Mouse (Mus musculus) lung, embryonic 15.5 days (tissue): ENCODE data around the gene Gm45337. TPM values are rescaled to one million over a fixed set of nuclear protein-coding genes. Genes with fewer than 3 reads are reported as not detected.
"Not testable (repeated sequence)": the region's sequence is repeated elsewhere in the genome, so short reads cannot be mapped to it uniquely, and the experiment has no call there.

Source experiments
- ATAC-seq: fragments of 200-750 bp; cut with Nextera tagmentation; 2 replicates; pipeline ENCODE4 v1.8.0; 2017; ENCODE audit warnings: moderate number of reproducible peaks, borderline replicate concordance; ENCODE audit not compliant: low FRiP score, low TSS enrichment; ENCODE audit errors: extremely low read depth
- H3K27ac ChIP-seq: fragments of 300-500 bp; sonication (generic); 2 replicates; pipeline ENCODE4 v1.5.1; 2015; ENCODE audit warnings: moderate library complexity, mild to moderate bottlenecking, inconsistent platforms
- H3K27me3 ChIP-seq: fragments of 300-500 bp; sonication (generic); 2 replicates; pipeline ENCODE4 v1.6.1; 2015; ENCODE audit warnings: inconsistent platforms
- H3K36me3 ChIP-seq: fragments of 300-500 bp; sonication (generic); 2 replicates; pipeline ENCODE4 v1.6.1; 2015; ENCODE audit warnings: inconsistent platforms
- H3K4me1 ChIP-seq: fragments of 300-500 bp; sonication (generic); 2 replicates; pipeline ENCODE4 v1.6.1; 2015; ENCODE audit warnings: inconsistent platforms
- H3K4me2 ChIP-seq: fragments of 300-500 bp; sonication (generic); 2 replicates; pipeline ENCODE4 v1.6.1; 2015; ENCODE audit warnings: inconsistent platforms, mild to moderate bottlenecking, moderate library complexity
- H3K4me3 ChIP-seq: fragments of 300-500 bp; sonication (generic); 2 replicates; pipeline ENCODE4 v1.5.1; 2015; ENCODE audit warnings: mild to moderate bottlenecking, inconsistent platforms
- H3K9ac ChIP-seq: fragments of 300-500 bp; sonication (generic); 2 replicates; pipeline ENCODE4 v1.6.1; 2015; ENCODE audit warnings: inconsistent platforms
- H3K9me3 ChIP-seq: fragments of 300-500 bp; sonication (generic); 2 replicates; pipeline ENCODE4 v1.6.1; 2016; ENCODE audit warnings: inconsistent platforms
- WGBS: fragments of 180-500 bp; shearing (Covaris S2); methylation state at CpG from one replicate; pipeline ENCODE4 v1.1.7; 2015; 5-methylcytosine and 5-hydroxymethylcytosine counted together
- polyA plus RNA-seq: library from polyadenylated mRNA; unstranded; fragments of >200 nt; fragmentation: Nextera tagmentation; extraction: Ambion mirVana; gene quantifications from 2 replicates; pipeline ENCODE4 v1.2.1, GENCODE M21; 2015

The Gm45337 gene
- not detected in 2 replicates for polyA plus RNA-seq

- no peaks in the 10 kb centered on the region for H3K4me1 ChIP-seq
- ATAC-seq, result no peak
- H3K9me3 ChIP-seq, result no peaks in the 10 kb centered on the region
- no peak within 1 kb of the TSS for H3K4me3 ChIP-seq
- no peak within 1 kb of the TSS for H3K9ac ChIP-seq
- H3K4me2 ChIP-seq, result no peak within 1 kb of the TSS
- no peaks in the 10 kb centered on the region for H3K36me3 ChIP-seq
- H3K27me3 ChIP-seq, result no peaks in the 10 kb centered on the region
- WGBS, result 72% methylated on average over 1 of the region's 1 CpGs
- no peak within 1 kb of the TSS for H3K27ac ChIP-seq
Measured at GRCm38 (mm10) chr7:142144507-142144906, at the start of gene Gm45337. Gm45337 (minus strand) TSS chr7:142144607.

DNA sequence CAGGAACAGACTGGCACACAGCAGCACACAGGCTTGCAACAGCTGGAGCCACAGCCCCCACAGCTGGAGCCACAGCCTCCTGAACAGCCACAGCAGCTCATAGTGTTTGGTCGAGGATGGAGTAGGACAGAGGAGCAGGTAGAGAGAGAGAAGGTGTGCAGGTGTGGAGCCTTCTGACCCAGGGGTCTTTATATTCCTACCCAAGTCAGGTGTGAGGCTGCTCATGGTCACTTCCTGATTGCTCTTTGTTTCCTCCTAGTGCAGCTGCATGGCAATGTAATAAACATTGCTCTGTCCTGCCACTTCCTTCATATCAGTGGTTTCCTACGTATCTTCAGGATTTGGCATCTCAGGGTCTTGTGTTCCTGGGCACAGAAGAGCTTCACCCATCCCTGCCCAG, 45.9 kb upstream of the Gm45337 start, which contains the start of gene Gm10153:
Gm10153 (minus strand) TSS at position 101 of the 400 bp plus-strand sequence.
- no peaks in the 10 kb centered on the region for H3K4me1 ChIP-seq
- H3K9me3 ChIP-seq, result no peaks in the 10 kb centered on the region
- H3K27me3 ChIP-seq, result no peaks in the 10 kb centered on the region
- H3K27ac ChIP-seq, result no peak within 1 kb of the TSS
- no peak within 1 kb of the TSS for H3K4me2 ChIP-seq
- H3K9ac ChIP-seq, result no peak within 1 kb of the TSS
- no peak for ATAC-seq
- H3K4me3 ChIP-seq, result no peak within 1 kb of the TSS
- 27% methylated on average over 2 of the region's 2 CpGs for WGBS
- H3K36me3 ChIP-seq, result no peaks in the 10 kb centered on the region

- Histone ChIP-seq H3K27ac (no peak overlapping the region), H3K4me2 (no peak overlapping the region), H3K36me3 (no peaks in the 10 kb centered on the region), H3K9ac (no peak overlapping the region), H3K9me3 (no peaks in the 10 kb centered on the region), H3K4me1 (no peaks in the 10 kb centered on the region), H3K4me3 (no peak overlapping the region), H3K27me3 (no peaks in the 10 kb centered on the region; the same call in 1 of the 2 replicates)
- WGBS, result 58% methylated on average over 2 of the region's 2 CpGs
- no peak for ATAC-seq
Measured at GRCm38 (mm10) chr7:142188156-142188555, 43.7 kb upstream of the Gm45337 start.

DNA sequence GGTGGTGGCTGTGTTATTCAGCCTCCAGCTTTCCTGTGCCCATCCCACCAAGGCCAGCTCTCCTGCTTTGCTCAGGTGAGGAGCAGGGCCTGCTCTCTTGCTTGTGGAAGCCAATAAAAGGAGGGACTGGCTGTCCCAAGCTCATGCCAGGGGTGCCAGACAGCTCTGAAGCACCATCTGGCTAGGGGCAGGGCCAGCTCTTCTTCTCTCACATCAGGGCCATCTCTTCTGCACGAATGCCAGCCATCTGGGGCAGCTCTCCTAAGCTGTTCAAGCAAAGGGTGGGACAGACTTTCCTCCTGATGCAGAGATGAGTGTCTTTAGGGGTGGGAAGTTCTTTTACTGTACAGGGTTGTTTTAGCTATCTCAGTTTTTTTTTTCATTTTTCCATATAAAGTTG, 36.6 kb upstream of the Gm45337 start:
- Histone ChIP-seq H3K36me3 (no peaks in the 10 kb centered on the region), H3K9ac (no peak overlapping the region), H3K9me3 (no peaks in the 10 kb centered on the region), H3K4me1 (no peaks in the 10 kb centered on the region), H3K27ac (no peak overlapping the region), H3K27me3 (no peaks in the 10 kb centered on the region; the same call in 1 of the 2 replicates), H3K4me2 (no peak overlapping the region), H3K4me3 (no peak overlapping the region)
- ATAC-seq, result no peak
- WGBS, result 55% methylated on average over 1 of the region's 1 CpGs

DNA sequence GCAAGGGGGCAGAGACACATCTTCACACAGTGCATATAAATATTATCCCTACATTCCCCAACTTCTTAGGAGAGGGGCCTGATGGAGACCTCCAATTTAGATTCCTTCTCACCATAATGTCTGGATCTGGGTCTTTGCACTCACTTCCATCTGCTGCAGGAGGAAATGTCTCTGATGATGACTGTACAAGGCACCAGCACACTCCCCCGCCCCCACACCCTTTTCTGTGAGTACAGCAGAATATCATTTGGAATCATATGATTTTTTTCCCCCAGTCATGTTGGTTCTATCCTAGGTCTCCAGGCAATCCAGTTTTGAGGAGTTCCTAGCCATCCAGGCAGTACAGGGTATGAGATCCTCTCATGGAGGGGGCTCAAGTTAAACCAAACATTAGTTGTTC, 34.3 kb upstream of the Gm45337 start:
- H3K36me3 ChIP-seq, result no peaks in the 10 kb centered on the region
- H3K9me3 ChIP-seq, result no peaks in the 10 kb centered on the region
- H3K9ac ChIP-seq, result no peak overlapping the region
- WGBS, result 86% methylated on average over 1 of the region's 1 CpGs
- H3K27ac ChIP-seq, result no peak overlapping the region
- no peak overlapping the region for H3K4me3 ChIP-seq
- ATAC-seq, result no peak
- no peaks in the 10 kb centered on the region for H3K4me1 ChIP-seq
- no peak overlapping the region for H3K4me2 ChIP-seq
- H3K27me3 ChIP-seq, result no peaks in the 10 kb centered on the region

DNA sequence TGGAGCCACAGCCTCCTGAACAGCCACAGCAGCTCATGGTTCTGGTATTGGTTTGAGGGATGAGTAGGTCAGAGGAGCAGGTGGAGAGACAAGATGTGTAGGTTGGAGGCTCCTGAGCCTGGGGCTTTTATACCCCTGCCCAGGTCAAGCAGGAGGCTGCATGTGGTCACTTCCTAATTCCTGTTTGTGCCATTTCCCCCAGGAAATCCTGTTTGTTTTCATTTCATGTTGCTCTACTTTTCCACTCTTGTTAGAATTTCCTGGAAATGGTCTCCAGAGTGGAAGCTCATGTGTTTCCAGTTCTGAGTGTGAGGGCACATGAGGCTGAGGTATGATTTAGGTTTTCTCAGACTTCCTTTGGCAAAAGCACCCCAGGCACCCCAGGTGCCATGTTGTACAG, 31.5 kb upstream of the Gm45337 start, which contains the start of gene Krtap5-2:
Krtap5-2 (minus strand) TSS at position 101 of the 400 bp plus-strand sequence.
- ATAC-seq, H3K4me1 ChIP-seq, H3K27me3 ChIP-seq, H3K4me3 ChIP-seq, H3K4me2 ChIP-seq, H3K27ac ChIP-seq, H3K9ac ChIP-seq, H3K9me3 ChIP-seq, H3K36me3 ChIP-seq: not testable (repeated sequence)

DNA sequence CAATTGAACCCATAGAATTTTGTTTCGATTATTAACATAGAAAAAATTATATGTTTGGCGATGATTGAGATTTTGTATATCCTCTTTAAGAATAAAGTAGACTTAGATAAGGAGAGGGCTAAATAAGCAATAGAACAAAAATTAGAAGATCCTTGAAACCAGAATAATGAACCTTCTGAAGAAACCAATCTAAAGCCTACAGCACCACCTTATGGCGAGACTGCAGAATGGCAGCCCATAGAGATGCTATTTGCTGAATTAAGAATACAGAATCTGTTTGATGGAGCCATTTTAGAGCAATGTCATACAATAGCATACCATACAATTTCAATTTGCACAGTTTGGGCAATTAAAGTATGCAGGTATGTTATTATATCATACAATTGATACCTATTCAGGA, 25.4 kb upstream of the Gm45337 start:
- no peaks in the 10 kb centered on the region for H3K9me3 ChIP-seq
- H3K4me3 ChIP-seq, result no peak overlapping the region
- no peak overlapping the region for H3K4me2 ChIP-seq
- H3K27me3 ChIP-seq, result no peaks in the 10 kb centered on the region
- no peaks in the 10 kb centered on the region for H3K36me3 ChIP-seq
- 44% methylated on average over 3 of the region's 3 CpGs for WGBS
- no peaks in the 10 kb centered on the region for H3K4me1 ChIP-seq
- H3K9ac ChIP-seq, result no peak overlapping the region
- H3K27ac ChIP-seq, result no peak overlapping the region
- ATAC-seq, result no peak

DNA sequence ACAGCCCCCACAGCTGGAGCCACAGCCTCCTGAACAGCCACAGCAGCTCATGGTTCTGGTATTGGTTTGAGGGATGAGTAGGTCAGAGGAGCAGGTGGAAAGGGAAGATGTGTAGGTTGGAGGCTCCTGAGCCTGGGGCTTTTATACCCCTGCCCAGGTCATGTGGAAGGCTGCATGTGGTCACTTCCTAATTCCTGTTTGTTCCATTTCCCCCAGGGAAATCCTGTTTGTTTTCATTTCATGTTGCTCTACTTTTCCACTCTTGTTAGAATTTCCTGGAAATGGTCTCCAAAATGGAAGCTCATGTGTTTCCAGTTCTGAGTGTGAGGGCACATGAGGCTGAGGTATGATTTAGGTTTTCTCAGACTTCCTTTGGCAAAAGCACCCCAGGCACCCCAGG, 21.2 kb upstream of the Gm45337 start, which contains the start of gene Gm4553:
Gm4553 (minus strand) TSS at position 101 of the 400 bp plus-strand sequence.
- not testable (repeated sequence) for ATAC-seq, H3K9ac ChIP-seq

DNA sequence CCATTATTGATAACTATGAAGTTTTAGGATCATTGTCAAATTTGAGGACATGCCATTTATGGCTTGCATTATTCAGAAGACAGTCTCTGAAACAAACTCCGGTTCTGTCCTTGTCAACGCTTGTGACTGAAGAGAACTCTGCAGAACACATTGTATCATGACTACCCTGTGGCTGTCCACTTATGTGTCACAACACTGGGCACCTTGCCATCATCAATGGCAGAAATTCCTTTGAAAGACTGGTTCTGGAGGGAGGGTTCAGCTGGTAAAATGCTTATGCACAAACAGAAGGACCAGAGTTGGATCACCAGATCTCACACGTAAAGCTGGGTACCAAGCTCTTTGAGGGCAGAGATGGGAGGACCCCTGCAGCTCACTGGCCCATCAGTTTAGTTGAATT, 15.0 kb upstream of the Gm45337 start:
- Histone ChIP-seq H3K9ac (no peak overlapping the region), H3K9me3 (no peaks in the 10 kb centered on the region), H3K36me3 (no peaks in the 10 kb centered on the region), H3K4me1 (no peaks in the 10 kb centered on the region), H3K27ac (no peak overlapping the region), H3K27me3 (no peaks in the 10 kb centered on the region), H3K4me3 (no peak overlapping the region), H3K4me2 (no peak overlapping the region)
- no peak for ATAC-seq
- 88% methylated on average over 3 of the region's 3 CpGs for whole genome bisulfite sequencing

More for the DNA sequence above, 21.2 kb upstream of the Gm45337 start, which contains the start of gene Gm4553:
- not testable (repeated sequence) for H3K27ac ChIP-seq, H3K27me3 ChIP-seq, H3K36me3 ChIP-seq, H3K4me3 ChIP-seq, H3K4me2 ChIP-seq, H3K9me3 ChIP-seq, H3K4me1 ChIP-seq

- not testable (repeated sequence) for H3K27ac ChIP-seq, H3K27me3 ChIP-seq, ATAC-seq, H3K9ac ChIP-seq, H3K9me3 ChIP-seq, H3K4me3 ChIP-seq, H3K36me3 ChIP-seq, H3K4me1 ChIP-seq, H3K4me2 ChIP-seq
- 33% methylated on average over 2 of the region's 2 CpGs for WGBS
Measured at GRCm38 (mm10) chr7:142157013-142157412, 12.6 kb upstream of the Gm45337 start, which contains the start of gene Gm29735. Gm29735 (minus strand) TSS chr7:142157113.

GRCm38 (mm10) chr7:142155308-142155707, 10.9 kb upstream of the Gm45337 start:
- Histone ChIP-seq H3K9me3 (no peaks in the 10 kb centered on the region), H3K27me3 (no peaks in the 10 kb centered on the region), H3K9ac (no peak overlapping the region), H3K27ac (no peak overlapping the region), H3K36me3 (no peaks in the 10 kb centered on the region), H3K4me3 (no peak overlapping the region), H3K4me2 (no peak overlapping the region), H3K4me1 (no peaks in the 10 kb centered on the region)
- 41% methylated on average over 1 of the region's 1 CpGs for WGBS
- ATAC-seq, result no peak

GRCm38 (mm10) chr7:142152191-142152590, 7.8 kb upstream of the Gm45337 start:
- Histone ChIP-seq H3K4me3 (no peak overlapping the region), H3K9ac (no peak overlapping the region), H3K4me1 (no peaks in the 10 kb centered on the region), H3K27ac (no peak overlapping the region), H3K4me2 (no peak overlapping the region), H3K27me3 (no peaks in the 10 kb centered on the region), H3K36me3 (no peaks in the 10 kb centered on the region), H3K9me3 (no peaks in the 10 kb centered on the region)
- 82% methylated on average over 4 of the region's 4 CpGs for WGBS
- no peak for ATAC-seq

DNA sequence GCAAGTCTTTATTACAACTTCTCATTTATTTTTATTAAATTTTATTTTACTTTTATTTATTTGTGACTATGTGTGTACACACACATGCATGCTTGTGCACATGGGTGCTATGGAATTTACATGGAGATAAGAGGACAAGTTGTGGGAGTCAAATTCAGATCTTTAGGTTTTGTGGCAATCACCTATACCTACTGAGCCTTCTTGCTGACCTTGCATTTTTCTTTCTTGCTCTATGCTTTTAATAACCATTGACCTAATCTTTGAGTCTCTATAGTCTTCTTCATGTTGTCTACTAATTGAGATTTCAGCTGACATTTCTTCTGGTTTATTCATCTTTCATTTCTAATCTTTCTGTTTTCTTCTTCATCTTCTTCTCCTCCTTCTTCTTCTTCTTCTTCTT, 4.2 kb upstream of the Gm45337 start:
- H3K27me3 ChIP-seq, result no peaks in the 10 kb centered on the region
- no peaks in the 10 kb centered on the region for H3K36me3 ChIP-seq
- H3K4me2 ChIP-seq, result no peak overlapping the region
- no peak for ATAC-seq
- no peak overlapping the region for H3K27ac ChIP-seq
- H3K9ac ChIP-seq, result no peak overlapping the region
- H3K9me3 ChIP-seq, result no peaks in the 10 kb centered on the region
- H3K4me3 ChIP-seq, result no peak overlapping the region
- H3K4me1 ChIP-seq, result no peaks in the 10 kb centered on the region
